Mouse (Mus musculus) layer of hippocampus, adult 6 months (tissue): ENCODE measurements around the gene Ptx3. TPM values are rescaled to one million over a fixed set of nuclear protein-coding genes. Genes with fewer than 3 reads are reported as not detected.

Source experiments
- long read RNA-seq, 2 experiments: library from polyadenylated mRNA; unstranded; transcript quantifications; one replicate each; pipeline ENCODE4 v2.0.0; 2019 to 2020
- polyA plus RNA-seq: library from polyadenylated mRNA; unstranded; fragments of <200 nt; fragmentation: Nextera tagmentation; gene quantifications from 2 replicates; pipeline ENCODE4 v1.2.3, GENCODE M21; 2021

The Ptx3 gene
- polyA plus RNA-seq: 0.49 and 1.1 TPM in 2 replicates
- long read RNA-seq, experiment 1: 0 reads
- long read RNA-seq, experiment 2, partial matches to known transcripts: 0 of 1 reads
- long read RNA-seq, experiment 2, other reads (novel, unspliced or antisense): 0 of 1 reads

GRCm38 (mm10) chr3:66219655-66220191 lies at the start of gene Ptx3:
TSS of gene Ptx3 (plus strand) at chr3:66219910.

Other genes with a start within 250 kb of the Ptx3 start
- gene Veph1, start 76.9 kb downstream of the Ptx3 start, polyA plus RNA-seq: 0.13 TPM in 1 of 2 replicates, not detected in the other